Mouse (Mus musculus): ENCODE results near the gene Auts2. TPM values are rescaled to one million over a fixed set of nuclear protein-coding genes. Genes with fewer than 3 reads are reported as not detected.

Auts2 gene
- total RNA-seq, 2 experiments from 2014 or later, result 117 to 146 TPM

DNA sequence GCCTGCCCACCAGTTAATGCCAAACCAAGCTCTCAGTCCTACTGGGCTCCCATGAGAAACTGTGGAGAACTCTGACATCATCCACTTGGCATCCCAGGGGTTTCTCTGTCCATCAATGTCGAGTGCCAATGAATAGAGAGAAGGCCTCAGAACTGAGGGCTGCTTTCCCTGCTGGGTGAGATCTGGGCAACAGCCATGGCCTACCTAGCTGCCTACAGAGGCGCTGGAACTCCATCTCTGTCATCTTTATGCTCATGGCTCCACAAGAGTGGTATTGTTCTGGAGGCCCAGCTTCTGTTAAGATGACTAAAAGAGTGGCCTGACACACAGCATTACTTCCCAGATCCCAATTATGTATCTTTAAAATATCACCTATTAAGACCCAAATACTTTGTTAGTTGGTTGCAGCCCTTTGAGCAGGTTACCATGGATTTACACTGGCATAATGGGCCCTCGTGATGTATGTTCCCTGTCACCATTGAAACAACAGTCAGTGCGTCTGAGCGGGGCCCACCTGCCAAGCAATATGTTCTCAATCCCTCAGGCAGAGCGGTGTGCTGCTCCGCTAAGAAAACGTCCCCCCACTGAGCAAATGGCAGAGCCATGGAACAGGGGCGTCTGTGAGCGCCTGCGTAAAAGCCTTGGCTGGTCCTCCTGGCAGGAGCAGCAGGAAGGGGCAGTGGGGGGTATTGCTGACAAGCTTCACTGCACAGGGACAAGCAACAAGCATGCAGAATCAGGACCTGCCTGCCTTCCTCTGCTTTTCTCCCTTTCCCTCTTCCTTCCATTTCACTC, 718.8 kb downstream of the Auts2 start:
- TF ChIP-seq CTCF (IDR thresholded peaks at IDR 0.05), result no peak
- intact Hi-C loops (cut with DNase I), result loop anchor here (10.0 kb wide), 1 partner anchor 290 kb away; no protein-coding TSS in a partner anchor

DNA sequence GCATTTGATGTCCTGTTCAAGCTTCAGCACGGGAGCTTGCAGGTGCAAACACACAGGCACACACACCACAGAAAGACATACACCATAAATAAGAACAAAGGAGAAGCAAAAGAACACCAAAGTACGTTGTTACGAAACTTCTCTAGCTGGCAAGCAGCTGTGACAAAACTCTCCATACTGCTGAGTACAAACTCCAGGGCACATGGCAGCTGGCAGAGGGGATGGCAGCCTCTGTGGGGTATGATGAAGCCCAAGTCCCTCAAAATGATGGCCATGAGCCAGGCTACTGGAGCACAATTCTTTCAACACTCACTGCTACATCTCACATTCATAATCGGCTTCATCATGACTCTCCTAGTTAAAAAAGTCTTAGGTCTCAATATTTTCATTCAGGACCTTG, 721.7 kb downstream of the Auts2 start:
- no peak for DNase-seq (ENCODE audit: extremely low spot score in 1 of 2, low spot score in 2 of 2)
- TF ChIP-seq CTCF (IDR thresholded peaks at IDR 0.05), result no peak
- Histone ChIP-seq H3K4me3 (no peak overlapping the region), H3K27ac (no peak overlapping the region; the same call in 1 of the 2 replicates)
- intact Hi-C loops (cut with DNase I), result loop anchor here (10.0 kb wide), 1 partner anchor 293 kb away; no protein-coding TSS in a partner anchor

More for the DNA sequence above, 718.8 kb downstream of the Auts2 start:
- no peak for DNase-seq (ENCODE audit: extremely low spot score in 1 of 2, low spot score in 2 of 2)
- Histone ChIP-seq H3K4me3 (no peak overlapping the region), H3K27ac (peak overlapping the region; percentile 55)

DNA sequence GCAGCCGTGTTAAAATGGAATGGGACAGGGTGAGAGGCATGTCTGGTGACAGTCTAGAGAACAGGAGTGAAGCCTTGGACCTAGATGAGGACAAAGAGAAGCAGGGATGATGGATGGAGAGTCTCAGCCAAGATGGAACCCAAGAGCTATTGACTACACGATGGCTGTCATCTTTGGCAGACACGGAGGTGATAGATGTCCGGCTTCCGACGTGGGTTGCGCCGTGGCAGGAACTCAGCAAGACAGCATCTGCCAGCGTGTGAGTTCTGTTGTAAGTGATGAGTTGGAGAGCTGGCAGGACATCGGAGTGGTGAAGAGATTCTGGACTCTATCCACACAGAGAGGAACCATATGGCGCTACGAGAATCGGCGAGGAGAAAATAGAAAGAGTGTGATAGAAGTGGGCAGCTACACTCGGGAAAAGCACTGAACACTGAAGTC, 723.9 kb downstream of the Auts2 start:
- peak overlapping the region; percentile 50 for H3K27ac ChIP-seq
- peak; percentile 49 to 71 for DNase-seq (ENCODE audit: extremely low spot score in 1 of 2, low spot score in 2 of 2)
- no peak for TF ChIP-seq CTCF (IDR thresholded peaks at IDR 0.05)
- no peak overlapping the region for H3K4me3 ChIP-seq
- intact Hi-C loops (cut with DNase I), result loop anchor here (1.0 to 2.0 kb wide), 3 partner anchors 52 to 210 kb away; no protein-coding TSS in a partner anchor

DNA sequence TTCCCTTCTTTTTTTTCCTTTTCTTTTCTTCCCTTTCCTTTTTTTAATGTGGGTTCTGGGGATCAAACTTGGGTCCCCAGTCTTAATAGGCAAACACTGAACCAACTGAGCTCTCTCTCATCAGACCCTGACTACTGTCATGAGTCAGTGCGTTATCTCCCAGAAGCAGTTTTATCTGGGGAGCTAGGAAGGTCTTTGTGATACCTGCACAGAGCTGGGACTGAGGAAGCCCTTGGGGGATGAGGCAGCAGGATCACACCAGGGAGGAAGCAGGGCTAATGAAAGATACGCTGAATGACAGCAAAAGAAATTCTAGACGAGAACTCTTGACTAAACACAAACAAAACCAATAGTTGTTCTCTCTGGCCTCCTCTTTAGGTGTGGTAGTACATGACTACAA, 727.6 kb downstream of the Auts2 start:
- no peak for TF ChIP-seq CTCF (IDR thresholded peaks at IDR 0.05)
- no peak overlapping the region for H3K4me3 ChIP-seq
- intact Hi-C loops (cut with DNase I), result no loop called here
- DNase-seq (ENCODE audit: extremely low spot score in 1 of 2, low spot score in 2 of 2), result no peak
- H3K27ac ChIP-seq, result no peak overlapping the region

DNA sequence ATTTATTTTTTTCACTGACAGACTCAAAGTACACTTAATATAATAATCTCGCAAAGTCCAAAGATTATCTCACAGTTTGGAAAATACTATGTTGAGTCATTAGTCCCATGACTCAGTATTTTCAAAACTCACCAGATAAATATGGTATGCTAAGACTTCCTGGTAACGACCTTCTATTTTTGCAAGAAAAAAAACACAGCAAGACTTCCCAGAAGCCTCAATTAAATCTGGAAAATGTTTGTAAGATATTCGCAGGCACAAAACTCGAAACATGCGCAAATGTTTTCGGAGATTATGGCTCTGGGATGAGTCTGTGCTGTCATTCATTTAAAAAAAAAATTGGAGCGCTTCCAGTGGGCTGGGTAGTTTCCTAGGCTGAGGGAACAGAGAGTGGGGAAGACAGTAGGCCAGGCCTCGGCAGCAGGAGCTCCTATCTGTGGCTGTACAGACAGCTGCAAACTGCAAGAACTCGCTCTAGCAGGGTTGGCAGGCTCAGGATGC, 728.6 kb downstream of the Auts2 start:
- DNase-seq (ENCODE audit: extremely low spot score in 1 of 2, low spot score in 2 of 2), result no peak
- no peak for TF ChIP-seq CTCF (IDR thresholded peaks at IDR 0.05)
- intact Hi-C loops (cut with DNase I), result loop anchor here (5.0 kb wide), 1 partner anchor 172 kb away; no protein-coding TSS in a partner anchor
- no peak overlapping the region for H3K4me3 ChIP-seq
- 0 out of 2 replicates have a peak overlapping the region, but pooled peaks have one; percentile 20 for H3K27ac ChIP-seq

DNA sequence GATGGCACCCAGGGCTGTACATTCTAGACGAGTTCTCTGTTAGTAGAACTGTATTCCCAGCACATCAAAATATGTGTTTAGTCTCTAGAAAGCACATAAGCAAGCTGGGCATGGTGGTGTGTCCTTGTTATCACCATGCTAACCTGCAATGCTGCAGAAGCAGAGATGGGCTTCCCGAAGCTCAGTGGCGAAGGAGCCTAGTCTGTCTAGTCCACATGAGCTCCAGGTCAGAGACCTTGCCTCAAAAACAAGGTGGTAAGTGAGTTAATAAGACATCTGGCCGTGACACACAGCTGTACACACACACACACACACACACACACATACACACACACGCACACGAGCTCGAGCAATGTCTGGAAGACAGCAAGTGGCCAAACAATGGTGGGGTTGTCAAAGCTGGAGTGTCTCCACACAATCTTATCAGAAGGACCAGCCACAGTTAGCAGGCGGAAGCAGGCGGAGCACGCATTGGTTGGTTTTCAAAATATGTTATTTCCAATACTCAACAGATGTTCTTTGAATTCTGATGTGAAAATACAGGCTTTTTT, 729.1 kb downstream of the Auts2 start:
- peak overlapping the region; percentile 70 for H3K27ac ChIP-seq
- DNase-seq (ENCODE audit: extremely low spot score in 1 of 2, low spot score in 2 of 2), result no peak
- intact Hi-C loops (cut with DNase I), result loop anchor here (1.0 to 5.0 kb wide), 4 partner anchors 20 to 275 kb away; no protein-coding TSS in a partner anchor
- H3K4me3 ChIP-seq, result no peak overlapping the region
- TF ChIP-seq CTCF (IDR thresholded peaks at IDR 0.05), result no peak

DNA sequence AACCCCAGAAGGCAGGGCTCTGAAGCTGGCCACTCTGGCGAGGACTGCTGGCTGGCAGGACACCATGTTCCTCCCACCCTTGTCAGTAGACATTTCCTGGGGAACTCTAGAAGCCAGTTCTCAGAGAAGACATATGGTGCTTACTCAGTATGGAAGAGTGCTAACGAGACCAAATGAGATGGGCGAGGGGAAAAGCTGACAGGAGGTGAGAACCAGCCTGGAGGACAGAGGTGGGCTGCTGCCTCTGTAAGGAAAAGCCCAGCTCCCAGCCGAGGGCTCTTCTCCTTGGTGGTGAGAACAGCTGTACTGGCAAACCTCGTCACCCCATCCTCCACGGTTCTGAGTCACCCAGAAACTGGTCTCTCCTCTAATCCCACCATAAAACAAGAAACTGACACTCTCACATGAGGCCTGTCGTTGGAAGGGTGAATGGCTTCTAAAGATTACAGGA, 729.8 kb downstream of the Auts2 start:
- H3K27ac ChIP-seq, result peak overlapping the region; percentile 70
- DNase-seq (ENCODE audit: extremely low spot score in 1 of 2, low spot score in 2 of 2), result peak; percentile 45 to 53
- H3K4me3 ChIP-seq, result no peak overlapping the region
- TF ChIP-seq CTCF (IDR thresholded peaks at IDR 0.05), result no peak
- intact Hi-C loops (cut with DNase I), result loop anchor here (1.0 to 5.0 kb wide), 4 partner anchors 19 to 275 kb away; no protein-coding TSS in a partner anchor

DNA sequence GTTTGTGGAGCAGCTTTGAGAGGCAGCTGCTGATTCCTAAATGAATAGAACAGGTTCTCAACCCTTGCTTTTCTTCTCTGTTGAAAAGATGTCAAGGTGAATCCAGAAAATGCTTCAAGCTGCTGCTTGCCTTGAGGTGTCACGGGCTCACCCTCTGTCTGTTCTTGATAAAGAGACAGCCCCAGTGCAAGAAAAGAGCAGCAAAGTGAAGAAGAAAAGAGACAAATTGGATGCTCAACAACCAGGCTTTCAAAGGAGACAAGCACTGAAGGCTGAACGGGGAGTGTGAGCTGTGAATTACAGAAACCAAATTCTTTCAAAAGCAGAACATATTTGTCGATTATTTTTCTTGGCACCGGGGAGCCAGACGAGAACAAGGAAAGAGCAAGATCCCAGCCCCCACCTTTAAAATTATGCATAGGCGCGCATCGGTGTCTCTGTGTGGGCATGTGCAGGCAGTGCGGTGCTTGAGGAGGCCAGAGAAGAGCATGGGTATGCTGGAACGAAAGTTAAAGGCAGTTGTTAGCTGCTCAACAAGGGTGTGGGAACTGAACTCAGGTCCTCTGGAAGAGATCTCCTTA, 730.6 kb downstream of the Auts2 start:
- no peak for DNase-seq (ENCODE audit: extremely low spot score in 1 of 2, low spot score in 2 of 2)
- intact Hi-C loops (cut with DNase I), result loop anchor here (1.0 to 5.0 kb wide), 4 partner anchors 18 to 274 kb away; no protein-coding TSS in a partner anchor

DNA sequence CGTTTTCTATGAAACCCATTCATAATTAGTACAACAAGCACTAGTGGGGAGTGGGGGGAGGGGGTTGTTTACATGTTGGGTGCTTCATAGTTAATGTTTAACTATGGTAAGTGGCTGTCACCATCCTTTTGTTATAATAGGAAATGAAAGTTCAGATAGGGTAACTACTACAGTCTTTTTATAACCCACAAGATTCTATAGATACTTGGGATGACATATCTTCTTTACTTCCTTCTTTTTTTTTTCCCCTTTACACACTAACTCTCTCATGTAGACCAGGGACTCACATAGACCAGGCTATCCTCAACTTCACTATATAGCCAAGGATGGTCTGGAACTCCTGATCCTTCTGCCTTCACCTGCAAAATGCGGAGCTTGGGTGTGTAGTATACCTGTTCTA, 736.8 kb downstream of the Auts2 start:
- intact Hi-C loops (cut with DNase I), result no loop called here
- H3K27ac ChIP-seq, result no peak overlapping the region
- H3K4me3 ChIP-seq, result no peak overlapping the region
- no peak for TF ChIP-seq CTCF (IDR thresholded peaks at IDR 0.05)
- no peak for DNase-seq (ENCODE audit: extremely low spot score in 1 of 2, low spot score in 2 of 2)

More for the DNA sequence above, 730.6 kb downstream of the Auts2 start:
- no peak overlapping the region for H3K4me3 ChIP-seq
- TF ChIP-seq CTCF (IDR thresholded peaks at IDR 0.05), result no peak
- H3K27ac ChIP-seq, result peak overlapping the region; percentile 67

DNA sequence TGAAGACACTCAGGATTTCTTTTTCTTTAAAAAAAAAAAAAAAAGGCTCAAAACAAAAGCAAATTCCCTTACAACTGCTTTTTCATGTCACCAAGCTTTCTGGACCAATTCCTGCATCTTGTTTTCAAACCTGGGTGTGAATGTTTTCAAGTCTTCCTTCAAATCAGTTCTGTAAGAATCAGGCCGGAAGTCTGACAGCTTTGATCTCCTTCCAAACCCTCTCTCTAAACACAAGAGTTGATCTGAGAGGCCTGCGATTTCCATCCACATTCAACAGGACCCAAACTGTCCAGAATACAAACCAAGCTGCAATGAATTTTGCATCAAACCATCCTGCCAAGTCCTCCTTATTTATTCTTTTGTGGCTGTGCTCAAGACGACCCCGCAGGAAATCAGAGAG, 737.9 kb downstream of the Auts2 start:
- intact Hi-C loops (cut with DNase I), result no loop called here
- H3K27ac ChIP-seq, result peak overlapping the region; percentile 24; the same call in 1 of the 2 replicates
- H3K4me3 ChIP-seq, result no peak overlapping the region
- DNase-seq (ENCODE audit: extremely low spot score in 1 of 2, low spot score in 2 of 2), result no peak
- no peak for TF ChIP-seq CTCF (IDR thresholded peaks at IDR 0.05)

DNA sequence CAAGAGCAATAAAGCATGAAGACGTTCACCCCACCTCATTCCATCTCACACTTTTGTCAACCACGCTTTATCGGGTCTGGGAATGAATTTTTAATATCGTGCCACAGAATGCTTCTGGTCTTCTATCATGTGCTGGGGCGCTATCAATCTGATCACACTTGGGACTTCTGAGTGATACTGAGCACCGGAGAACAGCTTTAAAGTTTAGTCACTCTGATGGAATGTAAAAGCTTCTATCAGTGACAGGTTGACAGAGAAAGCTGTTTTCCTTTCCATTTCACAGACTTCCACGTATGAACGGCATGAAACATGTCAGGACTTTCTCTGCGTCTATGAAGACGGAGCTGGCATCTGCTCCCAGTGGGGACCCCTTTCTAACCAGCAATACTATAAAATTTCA, 739.5 kb downstream of the Auts2 start:
- intact Hi-C loops (cut with DNase I), result no loop called here
- no peak for DNase-seq (ENCODE audit: extremely low spot score in 1 of 2, low spot score in 2 of 2)
- no peak overlapping the region for H3K27ac ChIP-seq
- H3K4me3 ChIP-seq, result no peak overlapping the region
- no peak for TF ChIP-seq CTCF (IDR thresholded peaks at IDR 0.05)

Data from left cerebral cortex, adult 2 months (tissue).